Mouse (Mus musculus): ENCODE results near the gene Cnpy3. TPM values are rescaled to one million over a fixed set of nuclear protein-coding genes. Genes with fewer than 3 reads are reported as not detected.

Cnpy3 gene
- polyA plus RNA-seq, 1 experiment, result 3.2 TPM

- Histone ChIP-seq H3K4me1 (ENCODE audit: control insufficient read depth) (peaks cover 66% of the 10 kb centered on the region), H3K4me3 (replicated peaks) (no peak overlapping the region), H3K27me3 (ENCODE audit: control insufficient read depth) (no peaks in the 10 kb centered on the region), H3K36me3 (ENCODE audit: control insufficient read depth) (peaks cover 34% of the 10 kb centered on the region), H3K9me3 (ENCODE audit: control insufficient read depth, low read length) (no peaks in the 10 kb centered on the region)
- TF ChIP-seq GATA1 (IDR thresholded peaks at IDR 0.05; ENCODE audit: low read length) (no peak), TAL1 (IDR thresholded peaks at IDR 0.05; ENCODE audit: low read length) (no peak)
These were observed 50.5 kb downstream of the Cnpy3 start for GRCm38 (mm10) chr17:46701489-46701888.

- H3K9me3 ChIP-seq (ENCODE audit: control insufficient read depth, low read length), result no peaks in the 10 kb centered on the region
- H3K36me3 ChIP-seq (ENCODE audit: control insufficient read depth), result peaks cover 39% of the 10 kb centered on the region
- H3K27me3 ChIP-seq (ENCODE audit: control insufficient read depth), result no peaks in the 10 kb centered on the region
- TF ChIP-seq GATA1 (IDR thresholded peaks at IDR 0.05; ENCODE audit: low read length), result no peak
- no peak for TF ChIP-seq TAL1 (IDR thresholded peaks at IDR 0.05; ENCODE audit: low read length)
- H3K4me3 ChIP-seq (replicated peaks), result no peak overlapping the region
- H3K4me1 ChIP-seq (ENCODE audit: control insufficient read depth), result peaks cover 53% of the 10 kb centered on the region
These were observed 52.1 kb downstream of the Cnpy3 start for GRCm38 (mm10) chr17:46699912-46700311.

GRCm38 (mm10) chr17:46699245-46699644, 52.8 kb downstream of the Cnpy3 start:
- no peak for TF ChIP-seq TAL1 (IDR thresholded peaks at IDR 0.05; ENCODE audit: low read length)
- no peak for TF ChIP-seq GATA1 (IDR thresholded peaks at IDR 0.05; ENCODE audit: low read length)
- Histone ChIP-seq H3K4me3 (replicated peaks) (no peak overlapping the region), H3K4me1 (ENCODE audit: control insufficient read depth) (peaks cover 49% of the 10 kb centered on the region), H3K27me3 (ENCODE audit: control insufficient read depth) (no peaks in the 10 kb centered on the region), H3K36me3 (ENCODE audit: control insufficient read depth) (peaks cover 39% of the 10 kb centered on the region), H3K9me3 (ENCODE audit: control insufficient read depth, low read length) (no peaks in the 10 kb centered on the region)

GRCm38 (mm10) chr17:46698515-46698914, 53.5 kb downstream of the Cnpy3 start:
- Histone ChIP-seq H3K36me3 (ENCODE audit: control insufficient read depth) (peaks cover 42% of the 10 kb centered on the region), H3K4me3 (replicated peaks) (no peak overlapping the region), H3K27me3 (ENCODE audit: control insufficient read depth) (no peaks in the 10 kb centered on the region), H3K4me1 (ENCODE audit: control insufficient read depth) (peaks cover 42% of the 10 kb centered on the region), H3K9me3 (ENCODE audit: control insufficient read depth, low read length) (no peaks in the 10 kb centered on the region)
- no peak for TF ChIP-seq GATA1 (IDR thresholded peaks at IDR 0.05; ENCODE audit: low read length)
- no peak for TF ChIP-seq TAL1 (IDR thresholded peaks at IDR 0.05; ENCODE audit: low read length)

GRCm38 (mm10) chr17:46694517-46695063, 57.4 kb downstream of the Cnpy3 start:
- H3K4me3 ChIP-seq (replicated peaks), result no peak overlapping the region
- H3K27me3 ChIP-seq (ENCODE audit: control insufficient read depth), result no peaks in the 10 kb centered on the region
- H3K4me1 ChIP-seq (ENCODE audit: control insufficient read depth), result peaks cover 26% of the 10 kb centered on the region
- H3K9me3 ChIP-seq (ENCODE audit: control insufficient read depth, low read length), result no peaks in the 10 kb centered on the region
- peaks cover 41% of the 10 kb centered on the region for H3K36me3 ChIP-seq (ENCODE audit: control insufficient read depth)
- TF ChIP-seq GATA1 (IDR thresholded peaks at IDR 0.05; ENCODE audit: low read length), result no peak
- TF ChIP-seq TAL1 (IDR thresholded peaks at IDR 0.05; ENCODE audit: low read length), result no peak

- H3K27me3 ChIP-seq (ENCODE audit: control insufficient read depth), result no peaks in the 10 kb centered on the region
- TF ChIP-seq TAL1 (IDR thresholded peaks at IDR 0.05; ENCODE audit: low read length) (no peak), GATA1 (IDR thresholded peaks at IDR 0.05; ENCODE audit: low read length) (no peak)
- H3K4me3 ChIP-seq (replicated peaks), result no peak overlapping the region
- no peaks in the 10 kb centered on the region for H3K9me3 ChIP-seq (ENCODE audit: control insufficient read depth, low read length)
- H3K4me1 ChIP-seq (ENCODE audit: control insufficient read depth), result peaks cover 16% of the 10 kb centered on the region
- peaks cover 42% of the 10 kb centered on the region for H3K36me3 ChIP-seq (ENCODE audit: control insufficient read depth)
These were observed 60.6 kb downstream of the Cnpy3 start for GRCm38 (mm10) chr17:46691390-46691789.

- Histone ChIP-seq H3K4me3 (replicated peaks) (no peak overlapping the region), H3K9me3 (ENCODE audit: control insufficient read depth, low read length) (no peaks in the 10 kb centered on the region), H3K36me3 (ENCODE audit: control insufficient read depth) (peaks cover 44% of the 10 kb centered on the region), H3K4me1 (ENCODE audit: control insufficient read depth) (peaks cover 16% of the 10 kb centered on the region), H3K27me3 (ENCODE audit: control insufficient read depth) (no peaks in the 10 kb centered on the region)
- TF ChIP-seq GATA1 (IDR thresholded peaks at IDR 0.05; ENCODE audit: low read length) (no peak), TAL1 (IDR thresholded peaks at IDR 0.05; ENCODE audit: low read length) (no peak)
These were observed 61.3 kb downstream of the Cnpy3 start for GRCm38 (mm10) chr17:46690665-46691064.

- TF ChIP-seq TAL1 (IDR thresholded peaks at IDR 0.05; ENCODE audit: low read length) (no peak), GATA1 (IDR thresholded peaks at IDR 0.05; ENCODE audit: low read length) (no peak)
- Histone ChIP-seq H3K36me3 (ENCODE audit: control insufficient read depth) (peaks cover 64% of the 10 kb centered on the region), H3K9me3 (ENCODE audit: control insufficient read depth, low read length) (no peaks in the 10 kb centered on the region), H3K4me1 (ENCODE audit: control insufficient read depth) (peaks cover 22% of the 10 kb centered on the region), H3K27me3 (ENCODE audit: control insufficient read depth) (no peaks in the 10 kb centered on the region), H3K4me3 (replicated peaks) (no peak overlapping the region)
These were observed 66.1 kb downstream of the Cnpy3 start for GRCm38 (mm10) chr17:46685913-46686312.

Other genes with a start within 250 kb of the Cnpy3 start
- 0.01 and 0.09 TPM in 2 replicates for gene Cul9, start 205.8 kb downstream of the Cnpy3 start, polyA plus RNA-seq (2012)
- gene Srf, start 196.0 kb downstream of the Cnpy3 start, polyA plus RNA-seq (2012), result 5.1 and 6.1 TPM in 2 replicates
- 0.03 and 0.04 TPM in 2 replicates for gene Ptk7, start 122.7 kb downstream of the Cnpy3 start, polyA plus RNA-seq (2012)
- 2.0 TPM in 2 replicates for gene Klc4, start 106.2 kb downstream of the Cnpy3 start, polyA plus RNA-seq (2012)
- gene Mrpl2, start 106.0 kb downstream of the Cnpy3 start, polyA plus RNA-seq (2012), result 34.1 and 35.9 TPM in 2 replicates
- gene Cul7, start 101.9 kb downstream of the Cnpy3 start, polyA plus RNA-seq (2012), result 1.3 and 2.3 TPM in 2 replicates
- 2.0 and 2.6 TPM in 2 replicates for gene Rrp36, start 77.9 kb downstream of the Cnpy3 start, polyA plus RNA-seq (2012)
- gene Mea1, start 73.4 kb downstream of the Cnpy3 start, polyA plus RNA-seq (2012), result 13.0 and 13.9 TPM in 2 replicates
- gene Klhdc3, start 71.3 kb downstream of the Cnpy3 start, polyA plus RNA-seq (2012), result 21.0 and 23.8 TPM in 2 replicates
- gene Ppp2r5d, start 47.1 kb downstream of the Cnpy3 start, polyA plus RNA-seq (2012), result 7.4 and 7.5 TPM in 2 replicates
- 1.5 and 1.7 TPM in 2 replicates for gene Pex6, start 40.8 kb downstream of the Cnpy3 start, polyA plus RNA-seq (2012)
- 0.05 TPM in 1 of 2 replicates, not detected in the other for gene Gnmt, start 23.0 kb downstream of the Cnpy3 start, polyA plus RNA-seq (2012)
- not detected in 2 replicates for gene Ptcra, start 11.5 kb upstream of the Cnpy3 start, polyA plus RNA-seq (2012)
- gene 2310039H08Rik, start 20.4 kb upstream of the Cnpy3 start, polyA plus RNA-seq (2012), result 6.8 and 7.8 TPM in 2 replicates
- 0.31 and 0.42 TPM in 2 replicates for gene Rpl7l1, start 30.5 kb upstream of the Cnpy3 start, polyA plus RNA-seq (2012)
- 0.30 and 0.33 TPM in 2 replicates for gene Bicral, start 106.3 kb upstream of the Cnpy3 start, polyA plus RNA-seq (2012)
- 2.2 and 2.3 TPM in 2 replicates for gene Tbcc, start 138.5 kb upstream of the Cnpy3 start, polyA plus RNA-seq (2012)
- not detected in 2 replicates for gene Prph2, start 158.2 kb upstream of the Cnpy3 start, polyA plus RNA-seq (2012)